Mouse (Mus musculus) liver, embryonic 14.5 days (tissue): ENCODE results near the gene Reep3. TPM values are rescaled to one million over a fixed set of nuclear protein-coding genes. Genes with fewer than 3 reads are reported as not detected.

Source experiments
- ATAC-seq: fragments of 200-750 bp; cut with Nextera tagmentation; 2 replicates; pipeline ENCODE4 v1.8.0; 2017; ENCODE audit warnings: moderate number of reproducible peaks, mild to moderate bottlenecking, moderate library complexity; ENCODE audit not compliant: insufficient read depth
- DNase-seq, 3 experiments: peaks; one replicate each; pipeline ENCODE4 v3.0.0-alpha.2; 2012 to 2013; ENCODE audit warnings: low read depth in 3 of 3, low spot score in 3 of 3
- H3K27ac ChIP-seq: fragments of 300-500 bp; sonication (generic); 2 replicates; pipeline ENCODE4 v1.5.1; 2014; ENCODE audit warnings: moderate library complexity, mild to moderate bottlenecking, control low read depth, inconsistent platforms
- H3K27me3 ChIP-seq: fragments of 300-500 bp; sonication (generic); 2 replicates; pipeline ENCODE4 v1.6.1; 2014; ENCODE audit warnings: mild to moderate bottlenecking, low read length, moderate library complexity; ENCODE audit not compliant: control insufficient read depth, insufficient read depth
- H3K36me3 ChIP-seq: fragments of 300-500 bp; sonication (generic); replicated peaks from 2 replicates; pipeline ENCODE4 v1.6.1; 2014; ENCODE audit warnings: low read depth; ENCODE audit not compliant: control insufficient read depth, insufficient read depth
- H3K4me1 ChIP-seq, 2 experiments: fragments of 200-500 bp in 1 of 2; fragments of 300-500 bp in 1 of 2; sonication (generic) in 1 of 2; replicated peaks; 2 replicates each; pipeline ENCODE4 v1.6.1; 2012 to 2014; ENCODE audit warnings: antibody characterized with exemption in 1 of 2, inconsistent platforms in 1 of 2, low read length in 1 of 2; ENCODE audit not compliant: control insufficient read depth in 2 of 2, insufficient read depth in 2 of 2
- H3K4me2 ChIP-seq: fragments of 300-500 bp; sonication (generic); 2 replicates; pipeline ENCODE4 v1.6.1; 2014; ENCODE audit warnings: low read depth, mild to moderate bottlenecking, control low read depth, moderate library complexity
- H3K4me3 ChIP-seq, 2 experiments: fragments of 200-500 bp in 1 of 2; fragments of 300-500 bp in 1 of 2; sonication (generic) in 1 of 2; 2 replicates each; pipeline ENCODE4 v1.5.1; 2012 to 2014; ENCODE audit warnings: low read depth in 2 of 2, low read length in 2 of 2, mild to moderate bottlenecking in 2 of 2, control low read depth in 1 of 2, inconsistent platforms in 1 of 2, moderate library complexity in 1 of 2; ENCODE audit not compliant: insufficient read depth in 1 of 2
- H3K9ac ChIP-seq: fragments of 300-500 bp; sonication (generic); replicated peaks from 2 replicates; pipeline ENCODE4 v1.6.1; 2014; ENCODE audit warnings: mild to moderate bottlenecking, control low read depth, moderate library complexity
- H3K9me3 ChIP-seq: fragments of 300-500 bp; sonication (generic); 2 replicates; pipeline ENCODE4 v1.6.1; 2016; ENCODE audit warnings: low read length, mixed read lengths; ENCODE audit not compliant: control insufficient read depth
- CTCF ChIP-seq: IDR thresholded peaks from 2 replicates; pipeline ENCODE4 v1.5.1; 2016; ENCODE audit warnings: antibody characterized with exemption, low read depth, control low read depth
- EP300 ChIP-seq: IDR thresholded peaks from 2 replicates; pipeline ENCODE4 v1.6.1; 2016; ENCODE audit warnings: antibody characterized with exemption, low read depth
- WGBS: fragments of 180-500 bp; shearing (Covaris S2); extraction: QIAGEN DNeasy Blood & Tissue Kit; methylation state at CpG from one replicate; pipeline ENCODE4 v1.1.7; 2014; ENCODE audit not compliant: insufficient replicate concordance; 5-methylcytosine and 5-hydroxymethylcytosine counted together
- polyA plus RNA-seq, 2 experiments: library from polyadenylated mRNA; depleted of rRNA in 1 of 2; stranded (reverse) in 1 of 2; unstranded in 1 of 2; fragments of >200 nt; fragmentation: Nextera tagmentation in 1 of 2; extraction: Ambion mirVana in 1 of 2; gene quantifications; 2 replicates each; pipeline versions ENCODE4 v1.2.1 to v1.2.3; 2012 to 2014

The Reep3 gene
- polyA plus RNA-seq, 2 experiments = 3.9 to 5.1 TPM

DNA sequence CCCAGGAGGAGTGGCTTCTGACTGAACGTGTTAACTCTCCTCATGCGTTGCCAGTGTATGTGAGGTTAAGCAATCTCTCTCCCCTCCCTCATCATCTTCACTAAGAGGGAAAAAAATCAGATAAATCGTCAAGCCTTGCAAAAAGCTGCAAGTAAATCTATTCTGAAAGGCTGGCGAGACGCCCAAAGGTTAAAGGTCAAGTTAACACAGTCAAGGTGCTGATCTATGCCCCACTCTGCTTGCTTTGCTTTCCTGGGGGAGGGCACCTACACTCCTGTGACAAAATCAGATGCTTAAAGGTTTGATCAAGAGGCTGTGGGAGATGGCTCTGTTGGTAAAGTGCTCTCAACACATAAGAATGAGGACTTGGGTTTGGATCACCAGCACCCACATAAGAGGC, 52.4 kb downstream of the Reep3 start:
- no peak for TF ChIP-seq CTCF
- TF ChIP-seq EP300 = no peak
- H3K9ac ChIP-seq = no peak overlapping the region
- no peaks in the 10 kb centered on the region for H3K9me3 ChIP-seq
- DNase-seq (no peak), ATAC-seq (no peak)
- no peak overlapping the region for H3K4me2 ChIP-seq
- H3K27ac ChIP-seq = no peak overlapping the region
- no peaks in the 10 kb centered on the region for H3K36me3 ChIP-seq
- H3K27me3 ChIP-seq = no peaks in the 10 kb centered on the region
- H3K4me3 ChIP-seq = no peak overlapping the region
- 57% methylated on average over 5 of the region's 5 CpGs for WGBS
- H3K4me1 ChIP-seq = peaks cover 0 to 16% of the 10 kb centered on the region in 2 experiments; a peak in 3 of 4 replicates

DNA sequence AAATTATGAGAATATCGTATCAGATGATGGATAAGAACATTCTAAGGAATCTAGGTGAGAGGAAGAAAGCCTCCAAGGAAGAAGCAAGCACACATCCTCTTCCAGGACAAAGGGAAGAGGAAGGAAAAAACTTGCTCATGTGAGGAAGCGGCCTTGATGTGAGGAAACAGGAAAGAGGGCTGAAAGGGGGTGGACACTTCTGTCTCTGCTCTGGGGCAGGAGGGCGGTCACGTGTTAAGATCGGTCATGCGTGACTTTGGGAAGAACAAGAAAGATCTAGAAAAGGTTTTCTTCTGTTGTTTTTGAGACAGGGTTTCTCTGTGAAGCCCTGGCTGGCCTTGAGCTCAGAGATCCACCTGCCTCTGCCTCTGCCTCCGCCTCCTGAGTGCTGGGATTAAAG, 53.5 kb downstream of the Reep3 start:
- DNase-seq (no peak), ATAC-seq (no peak)
- no peak overlapping the region for H3K4me3 ChIP-seq
- H3K4me2 ChIP-seq = no peak overlapping the region
- WGBS = 61% methylated on average over 7 of the region's 7 CpGs
- no peak overlapping the region for H3K27ac ChIP-seq
- H3K27me3 ChIP-seq = no peaks in the 10 kb centered on the region
- no peak overlapping the region for H3K9ac ChIP-seq
- no peaks in the 10 kb centered on the region for H3K9me3 ChIP-seq
- no peaks in the 10 kb centered on the region for H3K36me3 ChIP-seq
- H3K4me1 ChIP-seq = peaks cover 0 to 16% of the 10 kb centered on the region in 2 experiments; a peak in 3 of 4 replicates
- no peak for TF ChIP-seq EP300
- TF ChIP-seq CTCF = no peak

- no peaks in the 10 kb centered on the region for H3K36me3 ChIP-seq
- 70% methylated on average over 3 of the region's 3 CpGs for WGBS
- DNase-seq (no peak), ATAC-seq (no peak)
- no peak overlapping the region for H3K4me2 ChIP-seq
- peaks cover 0 to 19% of the 10 kb centered on the region in 2 experiments; a peak in 3 of 4 replicates for H3K4me1 ChIP-seq
- H3K9me3 ChIP-seq = no peaks in the 10 kb centered on the region
- H3K27ac ChIP-seq = no peak overlapping the region
- H3K4me3 ChIP-seq = no peak overlapping the region
- no peaks in the 10 kb centered on the region for H3K27me3 ChIP-seq
- no peak overlapping the region for H3K9ac ChIP-seq
- TF ChIP-seq EP300 (no peak), CTCF (no peak)
Observed at GRCm38 (mm10) chr10:67040410-67040809, 56.3 kb downstream of the Reep3 start.

- WGBS = 74% methylated on average over 17 of the region's 17 CpGs
- Histone ChIP-seq H3K4me1 (peaks cover 0 to 17% of the 10 kb centered on the region in 2 experiments; a peak in 3 of 4 replicates), H3K4me2 (no peak overlapping the region), H3K27ac (no peak overlapping the region), H3K36me3 (no peaks in the 10 kb centered on the region), H3K27me3 (no peaks in the 10 kb centered on the region), H3K9ac (no peak overlapping the region), H3K9me3 (no peaks in the 10 kb centered on the region), H3K4me3 (no peak overlapping the region)
- no peak for DNase-seq
- no peak for TF ChIP-seq EP300
- TF ChIP-seq CTCF = no peak
- ATAC-seq = no peak
Observed at GRCm38 (mm10) chr10:67039001-67039400, 57.7 kb downstream of the Reep3 start.

DNA sequence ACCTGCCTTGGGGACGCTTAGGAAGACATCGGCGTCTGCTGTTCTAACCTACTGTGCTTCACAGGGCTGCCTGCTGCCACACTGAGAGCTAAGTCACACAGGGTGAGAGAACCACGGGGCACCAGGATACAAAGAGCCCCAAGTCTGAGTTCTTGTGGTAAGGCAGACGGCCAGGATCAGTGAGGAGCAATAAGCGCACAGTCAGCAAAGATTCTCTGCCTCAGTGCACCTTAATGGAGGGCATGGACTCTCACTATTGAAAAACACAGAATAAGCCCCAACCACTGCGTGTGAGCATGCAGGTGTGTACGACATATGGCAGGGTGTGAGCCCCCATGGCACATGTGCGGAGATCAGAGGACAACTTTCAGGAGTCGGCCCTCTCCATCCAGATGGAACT, 60.2 kb downstream of the Reep3 start:
- Histone ChIP-seq H3K36me3 (no peaks in the 10 kb centered on the region), H3K27ac (no peak overlapping the region), H3K27me3 (no peaks in the 10 kb centered on the region), H3K4me1 (peaks cover 0 to 3% of the 10 kb centered on the region in 2 experiments; a peak in 1 of 4 replicates), H3K4me2 (no peak overlapping the region), H3K9ac (no peak overlapping the region), H3K9me3 (no peaks in the 10 kb centered on the region), H3K4me3 (no peak overlapping the region)
- no peak for ATAC-seq
- no peak for TF ChIP-seq EP300
- TF ChIP-seq CTCF = no peak
- 68% methylated on average over 10 of the region's 10 CpGs for WGBS
- no peak for DNase-seq

- Histone ChIP-seq H3K4me2 (no peak overlapping the region), H3K36me3 (no peaks in the 10 kb centered on the region), H3K9ac (no peak overlapping the region), H3K27ac (no peak overlapping the region), H3K4me1 (peaks cover 0 to 3% of the 10 kb centered on the region in 2 experiments; a peak in 1 of 4 replicates), H3K9me3 (no peaks in the 10 kb centered on the region), H3K27me3 (no peaks in the 10 kb centered on the region), H3K4me3 (no peak overlapping the region)
- DNase-seq (no peak), ATAC-seq (no peak)
- WGBS = 37% methylated on average over 5 of the region's 5 CpGs
- TF ChIP-seq CTCF (no peak), EP300 (no peak)
Observed at GRCm38 (mm10) chr10:67036141-67036540, 60.6 kb downstream of the Reep3 start.
